Mouse (Mus musculus) ovary, postnatal 10 days (tissue): ENCODE data around the gene Ano5.

Source experiments
- DNase-seq: peaks from one replicate; pipeline ENCODE4 v3.0.0; 2022; ENCODE audit warnings: low spot score

Gene Ano5

DNA sequence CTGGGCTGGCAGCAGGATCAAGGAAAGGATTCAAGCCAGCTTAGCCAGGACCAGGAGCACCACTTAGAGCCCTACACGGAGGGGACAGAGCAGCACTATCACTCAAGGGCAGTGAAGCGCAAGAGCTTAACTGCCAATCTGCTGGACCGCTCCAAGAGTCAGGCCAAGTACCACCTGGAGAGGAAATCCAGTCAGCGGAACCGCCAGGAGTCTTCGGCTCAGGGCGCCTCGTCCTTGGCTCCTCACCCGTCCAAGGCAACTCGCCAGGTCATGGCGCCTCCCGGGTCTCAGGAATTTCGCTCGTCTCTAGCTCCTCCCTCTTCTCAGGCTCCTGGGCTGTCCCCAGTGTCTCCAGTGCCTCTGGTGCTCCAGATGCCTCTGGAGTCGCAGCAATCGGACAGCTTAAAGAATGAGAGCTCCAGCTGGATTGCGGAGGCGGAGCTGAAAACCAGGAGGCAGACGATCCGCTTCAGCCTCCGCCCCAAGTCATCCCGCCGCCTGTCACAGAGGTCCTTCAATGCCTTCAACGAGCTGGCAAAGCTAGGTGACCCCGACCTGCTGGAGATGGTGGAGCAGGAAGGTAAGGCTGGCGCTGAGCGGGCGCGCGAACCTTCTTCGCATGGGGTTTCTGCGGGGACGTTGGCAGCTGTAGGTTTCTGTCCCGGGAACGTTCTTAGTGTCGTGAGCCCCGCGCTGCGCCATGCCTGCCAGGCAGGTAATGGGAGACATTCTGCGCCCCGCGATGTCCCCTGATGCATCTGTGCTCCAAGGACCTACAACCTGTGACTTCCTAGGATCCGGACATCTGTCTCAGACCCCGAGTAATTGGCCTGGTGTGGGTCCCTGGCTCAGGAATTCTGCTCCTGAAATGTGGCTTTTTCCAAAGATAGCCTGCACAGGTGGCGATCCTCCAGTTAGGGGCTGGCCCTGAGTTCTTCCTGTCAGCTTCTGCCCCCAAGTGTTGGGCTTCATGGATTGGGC, at the start of gene Ano5:
Ano5 (plus strand) TSS at position 359 of the 981 bp plus-strand sequence.
- DNase-seq: peak; percentile 38

DNA sequence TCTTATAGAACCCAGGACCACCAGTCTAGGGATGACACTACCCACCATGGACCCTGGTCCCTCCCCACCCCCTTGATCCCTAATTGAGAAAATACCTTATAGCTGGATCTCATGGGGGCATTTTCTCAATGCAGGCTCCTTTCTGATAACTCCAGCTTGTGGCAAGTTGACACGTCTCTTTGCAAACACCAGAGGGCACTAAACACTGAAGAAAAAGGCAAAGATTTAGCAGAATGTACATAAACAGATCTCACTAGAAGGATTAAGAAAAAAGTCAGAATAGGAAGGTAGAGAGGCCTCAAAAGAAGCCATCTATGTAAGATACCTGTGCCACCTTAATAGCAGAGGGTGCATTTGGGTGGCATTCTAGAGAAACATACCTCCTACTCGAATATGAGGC, 11.4 kb upstream of the Ano5 start:
- no peak for DNase-seq

GRCm38 (mm10) chr7:51503940-51504339, 6.9 kb upstream of the Ano5 start:
- DNase-seq: no peak

DNA sequence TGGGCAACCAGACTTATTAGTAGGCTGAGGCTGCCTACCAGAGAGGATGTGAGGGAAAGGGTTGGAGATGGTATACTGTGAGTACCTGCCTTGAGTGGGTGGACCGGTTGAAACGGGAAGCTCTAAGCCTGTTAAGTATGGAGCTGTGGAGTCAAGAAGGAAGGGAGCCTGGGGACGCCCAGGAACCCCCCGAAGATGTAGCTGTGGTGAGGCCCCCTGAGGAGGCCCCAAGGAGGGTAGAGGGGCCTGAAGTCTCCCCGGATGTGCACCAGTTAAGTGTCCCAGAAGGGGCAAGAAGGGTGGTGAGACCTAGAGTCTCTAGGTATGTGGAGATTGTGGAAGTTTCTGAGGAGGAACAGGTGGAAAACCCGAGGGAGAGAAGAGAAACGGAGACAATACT, 682 bp upstream of the Ano5 start:
- no peak for DNase-seq

- DNase-seq: no peak
Observed at GRCm38 (mm10) chr7:51539344-51539743, 28.5 kb downstream of the Ano5 start.

DNA sequence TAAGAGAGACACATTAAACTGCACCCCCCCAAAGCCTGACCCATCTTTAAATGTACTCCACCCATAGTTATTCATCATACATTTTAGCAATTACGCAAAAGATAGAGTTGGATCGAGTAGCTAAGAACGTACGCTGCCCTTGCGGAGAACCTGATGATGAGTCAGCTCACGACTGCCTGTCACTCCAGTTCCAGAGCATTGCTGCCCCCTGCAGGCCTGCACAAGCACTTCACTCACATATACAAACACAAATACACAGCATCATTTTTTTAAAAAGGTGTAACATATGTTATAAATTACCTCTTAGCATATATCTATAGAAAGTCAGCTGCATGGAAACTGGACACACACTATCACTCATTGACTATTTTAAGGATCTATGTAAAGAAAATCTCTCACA, 29.9 kb downstream of the Ano5 start:
- DNase-seq: no peak

GRCm38 (mm10) chr7:51600021-51600420, 89.2 kb downstream of the Ano5 start:
- no peak for DNase-seq

GRCm38 (mm10) chr7:51603741-51604140, 92.9 kb downstream of the Ano5 start:
- no peak for DNase-seq

- DNase-seq: no peak
Observed at GRCm38 (mm10) chr7:51614404-51614803, 103.6 kb downstream of the Ano5 start.

GRCm38 (mm10) chr7:51617941-51618340, 107.1 kb downstream of the Ano5 start:
- DNase-seq: no peak

DNA sequence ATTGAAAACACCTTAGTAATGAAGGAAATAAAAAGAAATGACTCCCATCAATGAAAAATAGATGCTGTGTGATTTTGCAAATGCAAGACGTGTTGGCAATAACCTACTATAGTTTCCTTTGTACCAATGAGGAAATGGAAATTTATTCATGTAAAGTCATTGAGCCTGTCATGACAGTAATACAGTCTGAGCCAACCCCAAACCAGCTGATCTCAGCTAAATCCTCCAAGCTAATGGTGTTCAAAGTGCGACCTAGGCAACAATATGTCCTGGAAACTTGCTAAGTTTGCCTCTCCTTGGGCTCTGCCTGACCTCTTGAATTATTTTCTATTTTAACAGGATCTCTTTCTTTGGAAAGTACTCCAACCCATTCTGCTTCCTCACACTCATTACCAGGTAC, 107.6 kb downstream of the Ano5 start:
- no peak for DNase-seq

- no peak for DNase-seq
Observed at GRCm38 (mm10) chr7:51619977-51620376, 109.1 kb downstream of the Ano5 start.

- peak; percentile 36 for DNase-seq
Observed at GRCm38 (mm10) chr7:51621694-51622145, 110.9 kb downstream of the Ano5 start, which contains the start of gene Slc17a6. Gene Slc17a6 (plus strand): TSS chr7:51622006.

- DNase-seq: no peak
Observed at GRCm38 (mm10) chr7:51622196-51622595, 111.4 kb downstream of the Ano5 start.

DNA sequence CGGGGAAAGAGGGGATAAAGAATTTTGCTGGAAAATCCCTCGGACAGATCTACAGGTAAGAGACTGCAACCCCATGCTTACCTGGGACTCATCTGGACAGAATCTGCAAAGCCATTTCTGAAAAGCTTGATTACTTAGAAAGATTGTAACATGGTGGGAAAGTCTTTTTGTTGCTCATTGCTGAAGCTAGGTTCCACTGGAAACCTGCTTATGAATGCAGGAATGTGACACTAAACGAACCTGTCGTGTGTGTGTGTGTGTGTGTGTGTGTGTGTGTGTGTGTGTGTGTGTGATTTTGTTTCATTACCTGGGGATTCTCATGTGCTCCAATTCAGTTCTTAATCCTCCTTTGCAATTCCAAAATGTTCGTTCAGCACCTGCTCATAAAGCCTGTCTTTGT, 111.8 kb downstream of the Ano5 start:
- DNase-seq: no peak

GRCm38 (mm10) chr7:51624336-51624897, 113.6 kb downstream of the Ano5 start:
- DNase-seq: no peak

GRCm38 (mm10) chr7:51625161-51625560, 114.3 kb downstream of the Ano5 start:
- no peak for DNase-seq

GRCm38 (mm10) chr7:51625591-51626255, 114.9 kb downstream of the Ano5 start:
- DNase-seq: no peak

- no peak for DNase-seq
Observed at GRCm38 (mm10) chr7:51626451-51627000, 115.7 kb downstream of the Ano5 start.

DNA sequence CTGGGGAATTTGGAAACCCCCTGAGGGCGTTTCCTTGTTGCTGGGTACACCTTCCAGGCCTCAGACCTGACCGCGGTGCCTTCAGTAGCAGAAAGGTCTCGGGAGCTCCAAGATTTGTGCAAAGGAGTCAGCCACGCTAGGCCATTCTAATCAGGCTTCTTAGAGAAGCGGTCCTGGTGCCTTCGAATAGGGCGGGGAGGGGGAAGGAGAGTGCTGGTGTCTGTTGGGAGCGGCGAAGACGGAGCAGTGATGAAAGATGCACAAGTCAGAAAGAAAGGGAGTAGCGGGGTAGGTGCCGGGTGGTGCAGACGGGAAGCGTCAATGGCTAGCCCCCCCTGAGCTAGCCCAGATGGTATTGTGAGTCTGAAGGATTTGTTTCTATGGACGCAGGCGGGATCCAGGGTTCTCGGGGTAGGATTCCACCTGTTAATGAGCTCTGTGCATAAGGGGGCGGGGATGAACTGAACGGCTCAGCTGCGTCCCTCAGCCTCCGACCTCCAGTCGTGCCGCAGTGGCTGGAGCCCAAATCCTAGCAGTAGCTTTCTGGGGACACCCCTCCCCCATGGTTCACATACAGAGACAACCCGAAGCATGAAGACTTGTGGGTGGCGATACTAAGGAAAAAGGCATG, 116.3 kb downstream of the Ano5 start:
- no peak for DNase-seq

DNA sequence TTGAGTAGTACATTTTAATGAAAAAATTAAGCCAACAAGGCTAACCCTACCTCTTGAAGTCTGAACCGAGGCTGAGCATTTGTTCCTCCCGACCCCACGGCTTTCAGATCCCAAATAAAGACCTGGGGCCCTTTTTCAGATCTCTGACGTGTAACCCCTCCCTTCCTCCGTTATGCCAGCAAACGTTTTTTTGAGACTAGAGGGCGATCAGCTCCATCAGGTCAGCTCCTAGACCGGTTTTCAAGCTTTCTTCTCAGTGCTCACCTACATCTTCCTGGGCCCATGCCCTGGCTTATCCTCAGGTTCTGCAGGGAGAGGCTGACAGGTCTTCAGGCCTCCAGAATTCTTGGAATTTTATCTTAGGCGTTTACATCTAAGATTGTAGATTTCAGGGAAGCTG, 116.8 kb downstream of the Ano5 start:
- DNase-seq: no peak

GRCm38 (mm10) chr7:51628349-51628748, 117.5 kb downstream of the Ano5 start:
- DNase-seq: no peak
